Mouse (Mus musculus) hindbrain, embryonic 14.5 days (tissue): Measurements from ENCODE around the gene Gal. TPM values are rescaled to one million over a fixed set of nuclear protein-coding genes. Genes with fewer than 3 reads are reported as not detected.

Source experiments
- ATAC-seq: fragments of 200-750 bp; cut with Nextera tagmentation; 2 replicates; pipeline ENCODE4 v1.8.0; 2017; ENCODE audit warnings: moderate number of reproducible peaks, mild to moderate bottlenecking, moderate TSS enrichment, moderate library complexity; ENCODE audit not compliant: low FRiP score
- DNase-seq: peaks from one replicate; pipeline ENCODE4 v3.0.0-alpha.2; 2015; ENCODE audit warnings: low spot score
- H3K27ac ChIP-seq: fragments of 300-500 bp; sonication (generic); 2 replicates; pipeline ENCODE4 v1.5.1; 2014; ENCODE audit warnings: mild to moderate bottlenecking, moderate library complexity
- H3K27me3 ChIP-seq: fragments of 300-500 bp; sonication (generic); 2 replicates; pipeline ENCODE4 v1.6.1; 2014; ENCODE audit warnings: mild to moderate bottlenecking, low read length, mixed read lengths; ENCODE audit not compliant: control insufficient read depth, insufficient read depth
- H3K36me3 ChIP-seq: fragments of 300-500 bp; sonication (generic); replicated peaks from 2 replicates; pipeline ENCODE4 v1.6.1; 2014; ENCODE audit not compliant: control insufficient read depth, insufficient read depth
- H3K4me1 ChIP-seq: fragments of 300-500 bp; sonication (generic); replicated peaks from 2 replicates; pipeline ENCODE4 v1.6.1; 2014; ENCODE audit warnings: antibody characterized with exemption, low read length, mixed read lengths; ENCODE audit not compliant: control insufficient read depth, insufficient read depth
- H3K4me2 ChIP-seq: fragments of 300-500 bp; sonication (generic); replicated peaks from 2 replicates; pipeline ENCODE4 v1.6.1; 2014; ENCODE audit warnings: mild to moderate bottlenecking, moderate library complexity
- H3K4me3 ChIP-seq: fragments of 300-500 bp; sonication (generic); replicated peaks from 2 replicates; pipeline ENCODE4 v1.5.1; 2014; ENCODE audit warnings: mild to moderate bottlenecking, low read length
- H3K9ac ChIP-seq: fragments of 300-500 bp; sonication (generic); 2 replicates; pipeline ENCODE4 v1.6.1; 2014
- H3K9me3 ChIP-seq: fragments of 300-500 bp; sonication (generic); 2 replicates; pipeline ENCODE4 v1.6.1; 2016; ENCODE audit warnings: low read length; ENCODE audit not compliant: control insufficient read depth
- WGBS: fragments of 180-500 bp; shearing (Covaris S2); extraction: QIAGEN DNeasy Blood & Tissue Kit; methylation state at CpG from one replicate; pipeline ENCODE4 v1.1.7; 2014; 5-methylcytosine and 5-hydroxymethylcytosine counted together
- polyA plus RNA-seq: library from polyadenylated mRNA; unstranded; fragments of >200 nt; fragmentation: Nextera tagmentation; extraction: Ambion mirVana; gene quantifications from 2 replicates; pipeline ENCODE4 v1.2.1, GENCODE M21; 2014

Gal gene
- 16.2 and 22.4 TPM in 2 replicates for polyA plus RNA-seq

- H3K27me3 ChIP-seq = peaks cover 29% of the 10 kb centered on the region
- peak; percentile 34 for DNase-seq
- no peaks in the 10 kb centered on the region for H3K4me1 ChIP-seq
- H3K4me2 ChIP-seq = peak within 1 kb of the TSS; percentile 42
- no peak for ATAC-seq
- H3K27ac ChIP-seq = no peak within 1 kb of the TSS
- no peaks in the 10 kb centered on the region for H3K9me3 ChIP-seq
- peak within 1 kb of the TSS; percentile 5; the same call in 1 of the 2 replicates for H3K9ac ChIP-seq
- peak within 1 kb of the TSS; percentile 20 for H3K4me3 ChIP-seq
- WGBS = 4% methylated on average over 37 of the region's 37 CpGs
- H3K36me3 ChIP-seq = no peaks in the 10 kb centered on the region
Observed at GRCm38 (mm10) chr19:3414268-3414733, at the start of gene Gal. TSS of gene Gal (minus strand) at chr19:3414544.

GRCm38 (mm10) chr19:3459986-3460385 lies 45.6 kb upstream of the Gal start:
- no peaks in the 10 kb centered on the region for H3K9me3 ChIP-seq
- ATAC-seq = no peak
- H3K4me2 ChIP-seq = no peak overlapping the region
- DNase-seq = no peak
- no peaks in the 10 kb centered on the region for H3K27me3 ChIP-seq
- no peak overlapping the region for H3K27ac ChIP-seq
- no peak overlapping the region for H3K9ac ChIP-seq
- 97% methylated on average over 3 of the region's 3 CpGs for WGBS
- H3K4me3 ChIP-seq = no peak overlapping the region
- peaks cover 100% of the 10 kb centered on the region for H3K36me3 ChIP-seq
- H3K4me1 ChIP-seq = no peaks in the 10 kb centered on the region

- Histone ChIP-seq H3K27me3 (no peaks in the 10 kb centered on the region), H3K4me3 (no peak overlapping the region), H3K27ac (no peak overlapping the region), H3K9me3 (no peaks in the 10 kb centered on the region), H3K4me1 (no peaks in the 10 kb centered on the region), H3K9ac (no peak overlapping the region), H3K4me2 (no peak overlapping the region), H3K36me3 (peaks cover 100% of the 10 kb centered on the region)
- 92% methylated on average over 6 of the region's 6 CpGs for WGBS
- DNase-seq (no peak), ATAC-seq (no peak)
Observed at GRCm38 (mm10) chr19:3458331-3459099, 44.2 kb upstream of the Gal start.

GRCm38 (mm10) chr19:3457700-3458099 lies 43.4 kb upstream of the Gal start:
- DNase-seq (no peak), ATAC-seq (no peak)
- no peak overlapping the region for H3K4me3 ChIP-seq
- no peaks in the 10 kb centered on the region for H3K9me3 ChIP-seq
- no peak overlapping the region for H3K9ac ChIP-seq
- peaks cover 100% of the 10 kb centered on the region for H3K36me3 ChIP-seq
- 94% methylated on average over 4 of the region's 4 CpGs for WGBS
- no peaks in the 10 kb centered on the region for H3K4me1 ChIP-seq
- H3K4me2 ChIP-seq = no peak overlapping the region
- H3K27me3 ChIP-seq = no peaks in the 10 kb centered on the region
- H3K27ac ChIP-seq = no peak overlapping the region

- H3K27me3 ChIP-seq = no peaks in the 10 kb centered on the region
- no peak overlapping the region for H3K9ac ChIP-seq
- no peak overlapping the region for H3K4me2 ChIP-seq
- H3K4me1 ChIP-seq = no peaks in the 10 kb centered on the region
- no peak overlapping the region for H3K27ac ChIP-seq
- ATAC-seq = peak; percentile 57
- no peak for DNase-seq
- no peak overlapping the region for H3K4me3 ChIP-seq
- 51% methylated on average over 6 of the region's 6 CpGs for WGBS
- peaks cover 40% of the 10 kb centered on the region for H3K36me3 ChIP-seq
- no peaks in the 10 kb centered on the region for H3K9me3 ChIP-seq
Observed at GRCm38 (mm10) chr19:3451649-3452048, 37.3 kb upstream of the Gal start.

GRCm38 (mm10) chr19:3451170-3451569 lies 36.8 kb upstream of the Gal start:
- H3K4me3 ChIP-seq = no peak overlapping the region
- WGBS = 28% methylated on average over 6 of the region's 6 CpGs
- H3K4me2 ChIP-seq = no peak overlapping the region
- peak; percentile 94 for DNase-seq
- no peaks in the 10 kb centered on the region for H3K4me1 ChIP-seq
- H3K9ac ChIP-seq = no peak overlapping the region
- H3K27ac ChIP-seq = no peak overlapping the region
- no peaks in the 10 kb centered on the region for H3K9me3 ChIP-seq
- peaks cover 35% of the 10 kb centered on the region for H3K36me3 ChIP-seq
- ATAC-seq = peak; percentile 75
- H3K27me3 ChIP-seq = no peaks in the 10 kb centered on the region

- DNase-seq (no peak), ATAC-seq (peak; percentile 5; the same call in 1 of the 2 replicates)
- 93% methylated on average over 3 of the region's 3 CpGs for WGBS
- Histone ChIP-seq H3K9me3 (no peaks in the 10 kb centered on the region), H3K9ac (no peak overlapping the region), H3K4me2 (no peak overlapping the region), H3K4me3 (no peak overlapping the region), H3K36me3 (peaks cover 30% of the 10 kb centered on the region), H3K27ac (no peak overlapping the region), H3K27me3 (no peaks in the 10 kb centered on the region), H3K4me1 (no peaks in the 10 kb centered on the region)
Observed at GRCm38 (mm10) chr19:3450714-3451113, 36.4 kb upstream of the Gal start.

- Histone ChIP-seq H3K9ac (no peak overlapping the region), H3K4me3 (no peak overlapping the region), H3K4me1 (no peaks in the 10 kb centered on the region), H3K4me2 (no peak overlapping the region), H3K27me3 (no peaks in the 10 kb centered on the region), H3K27ac (no peak overlapping the region), H3K9me3 (no peaks in the 10 kb centered on the region), H3K36me3 (peaks cover 16% of the 10 kb centered on the region)
- ATAC-seq (no peak), DNase-seq (no peak)
- WGBS = 73% methylated on average over 3 of the region's 3 CpGs
Observed at GRCm38 (mm10) chr19:3449248-3449647, 34.9 kb upstream of the Gal start.

GRCm38 (mm10) chr19:3447348-3447747 lies 33.0 kb upstream of the Gal start:
- Histone ChIP-seq H3K9me3 (no peaks in the 10 kb centered on the region), H3K36me3 (no peaks in the 10 kb centered on the region), H3K4me2 (no peak overlapping the region), H3K27ac (no peak overlapping the region), H3K9ac (no peak overlapping the region), H3K27me3 (no peaks in the 10 kb centered on the region), H3K4me3 (no peak overlapping the region), H3K4me1 (no peaks in the 10 kb centered on the region)
- no peak for DNase-seq
- ATAC-seq = no peak
- 78% methylated on average over 3 of the region's 3 CpGs for WGBS
